Mouse (Mus musculus): ENCODE measurements around the gene Tmem255b.

DNA sequence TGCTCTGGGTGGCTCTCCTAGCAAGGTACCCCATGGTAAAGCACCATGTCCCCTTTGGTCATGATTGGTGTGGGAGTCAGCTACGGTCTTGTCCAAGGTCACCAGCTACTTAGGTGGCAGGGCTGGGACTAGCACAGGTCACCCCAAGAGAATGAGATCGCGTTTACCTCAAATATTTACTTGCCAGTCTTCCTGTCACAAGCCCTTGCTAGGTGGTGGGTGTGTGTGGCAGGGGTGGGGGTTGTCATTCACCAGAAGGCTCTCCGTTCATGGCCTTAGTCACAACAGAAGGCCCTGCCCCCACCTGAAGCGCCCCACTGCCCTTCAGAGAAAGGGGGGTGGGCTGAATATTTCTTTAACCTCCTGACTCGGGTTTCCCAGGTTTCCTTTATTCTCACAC, 31.5 kb upstream of the Tmem255b start:
- TF ChIP-seq CTCF (IDR thresholded peaks at IDR 0.05; ENCODE audit: extremely low read depth, insufficient read depth, insufficient read length, insufficient replicate concordance) (no peak), POLR2A (IDR thresholded peaks at IDR 0.05; ENCODE audit: low read depth, low read length) (no peak)

All from spleen, adult 2 months (tissue).